Comparison of ENCODE assay signal across 8 mouse cellular contexts in the genomic region with DNA sequence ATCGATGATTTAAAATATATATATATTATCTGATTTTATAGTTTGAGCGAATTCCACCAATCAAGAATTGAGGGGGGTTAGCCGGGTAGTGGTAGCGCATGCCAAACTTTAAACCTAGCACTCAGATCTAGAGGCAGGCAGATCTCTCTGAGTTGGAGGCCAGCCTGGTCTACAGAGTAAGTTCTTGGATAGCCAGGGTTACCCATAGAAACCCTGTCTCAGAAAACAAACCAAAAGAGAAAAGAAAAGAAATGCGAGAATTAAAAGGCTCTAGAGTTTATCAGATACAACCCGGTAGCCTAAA. TPM values are rescaled to one million over a fixed set of nuclear protein-coding genes. Genes with fewer than 3 reads are reported as not detected.
DNase-seq lines count a peak whose midpoint lies in the region; ATAC-seq lines count a peak whose summit lies in the region.

No protein-coding gene starts in this region.

- no peak overlapping the region for H3K27ac ChIP-seq in neural tube, embryonic 11.5 days (ENCODE audit: low read depth, low read length)
- H3K27ac ChIP-seq in limb, embryonic 11.5 days (replicated peaks; ENCODE audit: low read depth, low read length), result no peak overlapping the region
- H3K27ac ChIP-seq in stomach, embryonic 14.5 days (ENCODE audit: low read length), result no peak overlapping the region

- H3K9ac ChIP-seq in neural tube, embryonic 11.5 days (ENCODE audit: low read length), result no peak overlapping the region
- H3K9ac ChIP-seq in limb, embryonic 11.5 days (ENCODE audit: low read length), result peak overlapping the region; percentile 49
- H3K9ac ChIP-seq in stomach, embryonic 14.5 days (replicated peaks; ENCODE audit: low read depth, low read length), result no peak overlapping the region

- H3K4me2 ChIP-seq in neural tube, embryonic 11.5 days (ENCODE audit: low read depth), result peak overlapping the region; percentile 56
- H3K4me2 ChIP-seq in limb, embryonic 11.5 days (ENCODE audit: low read depth, severe bottlenecking), result peak overlapping the region; percentile 54
- H3K4me2 ChIP-seq in stomach, embryonic 14.5 days (replicated peaks; ENCODE audit: low read depth, low read length), result peak overlapping the region; percentile 48

- H3K9me3 ChIP-seq in neural tube, embryonic 11.5 days (ENCODE audit: control insufficient read depth, low read length), result no peaks in the 10 kb centered on the region
- no peaks in the 10 kb centered on the region for H3K9me3 ChIP-seq in limb, embryonic 11.5 days (ENCODE audit: control insufficient read depth, low read length)
- H3K9me3 ChIP-seq in stomach, embryonic 14.5 days (ENCODE audit: control insufficient read depth, low read depth, low read length), result no peaks in the 10 kb centered on the region

- peaks cover 5% of the 10 kb centered on the region for H3K36me3 ChIP-seq in neural tube, embryonic 11.5 days (ENCODE audit: control insufficient read depth, insufficient read depth, low read length)
- H3K36me3 ChIP-seq in limb, embryonic 11.5 days (ENCODE audit: control insufficient read depth, insufficient read depth, low read length), result peaks cover 6% of the 10 kb centered on the region; the same call in 1 of the 2 replicates
- peaks cover 6% of the 10 kb centered on the region for H3K36me3 ChIP-seq in stomach, embryonic 14.5 days (ENCODE audit: control insufficient read depth, insufficient read depth, low read length)

- H3K27me3 ChIP-seq in neural tube, embryonic 11.5 days (ENCODE audit: control insufficient read depth, insufficient read depth, low read length), result no peaks in the 10 kb centered on the region
- no peaks in the 10 kb centered on the region for H3K27me3 ChIP-seq in limb, embryonic 11.5 days (ENCODE audit: control insufficient read depth, insufficient read depth, low read length)
- H3K27me3 ChIP-seq in stomach, embryonic 14.5 days (ENCODE audit: control insufficient read depth, insufficient read depth, low read length), result no peaks in the 10 kb centered on the region

- H3K4me1 ChIP-seq in neural tube, embryonic 11.5 days (ENCODE audit: control insufficient read depth, insufficient read depth, low read length), result no peaks in the 10 kb centered on the region
- H3K4me1 ChIP-seq in limb, embryonic 11.5 days (ENCODE audit: control insufficient read depth, insufficient read depth, low read length), result no peaks in the 10 kb centered on the region
- no peaks in the 10 kb centered on the region for H3K4me1 ChIP-seq in stomach, embryonic 14.5 days (ENCODE audit: control insufficient read depth, insufficient read depth, low read length)

- peak; percentile 17 for DNase-seq in CD4-positive, CD25-positive, alpha-beta regulatory T cell, adult 2 months (ENCODE audit: low read depth, low spot score)
- no peak for DNase-seq in neural tube, embryonic 11.5 days (ENCODE audit: low spot score)
- DNase-seq in neural tube, embryonic 10.5 days (ENCODE audit: extremely low spot score, low spot score), result no peak
- DNase-seq in limb, embryonic 11.5 days (ENCODE audit: low spot score), result no peak
- DNase-seq in right cerebral cortex, postnatal 14 days, result no peak
- no peak for DNase-seq in urinary bladder, postnatal 36 days (ENCODE audit: low spot score in 2 of 2)

- H3K4me3 ChIP-seq in neural tube, embryonic 11.5 days (ENCODE audit: low read depth, low read length), result peak overlapping the region; percentile 86
- peak overlapping the region; percentile 84 for H3K4me3 ChIP-seq in limb, embryonic 11.5 days (ENCODE audit: low read depth, low read length)
- H3K4me3 ChIP-seq in stomach, embryonic 14.5 days (ENCODE audit: low read depth, low read length), result peak overlapping the region; percentile 83

- no peak for ATAC-seq in CD4-positive, CD25-positive, alpha-beta regulatory T cell, adult 4 months
- ATAC-seq in neural tube, embryonic 11.5 days (ENCODE audit: insufficient read depth, low FRiP score, low TSS enrichment), result no peak
- ATAC-seq in limb, embryonic 11.5 days (ENCODE audit: insufficient number of reproducible peaks, low FRiP score, low TSS enrichment, low read depth), result no peak
- no peak for ATAC-seq in stomach, embryonic 14.5 days (ENCODE audit: insufficient number of reproducible peaks, insufficient read depth, low FRiP score, low read depth)

- 31% methylated on average over 6 of the region's 6 CpGs for WGBS in neural tube, embryonic 11.5 days
- WGBS in limb, embryonic 11.5 days, result 26% methylated on average over 6 of the region's 6 CpGs
- 24% methylated on average over 6 of the region's 6 CpGs for WGBS in stomach, embryonic 14.5 days

RNA-seq across cellular contexts. Expression of a gene that starts 0.7 kb away (rescaled TPM):
- 10 to 100 TPM; 33.4 to 36.2 TPM for polyA plus RNA-seq in CD4-positive, CD25-positive, alpha-beta regulatory T cell, adult 4 months (2017; shearing (Covaris generic))
- polyA plus RNA-seq in neural tube, embryonic 11.5 days (2014; fragmentation: Nextera tagmentation; extraction: Ambion mirVana), result 69.0 and 69.6 TPM in 2 replicates
- polyA plus RNA-seq in limb, embryonic 11.5 days (2014; fragmentation: Nextera tagmentation; extraction: Ambion mirVana), result 52.4 and 55.3 TPM in 2 replicates
- polyA plus RNA-seq in stomach, embryonic 14.5 days (2014; fragmentation: Nextera tagmentation; extraction: Ambion mirVana), result 59.6 and 66.2 TPM in 2 replicates

RNA-seq across cellular contexts. Expression of a gene that starts 36.0 kb away (rescaled TPM):
- polyA plus RNA-seq in CD4-positive, CD25-positive, alpha-beta regulatory T cell, adult 4 months (2017; shearing (Covaris generic)), result 100 to 1,000 TPM; 250 to 332 TPM
- 458 and 468 TPM in 2 replicates for polyA plus RNA-seq in neural tube, embryonic 11.5 days (2014; fragmentation: Nextera tagmentation; extraction: Ambion mirVana)
- 546 and 557 TPM in 2 replicates for polyA plus RNA-seq in limb, embryonic 11.5 days (2014; fragmentation: Nextera tagmentation; extraction: Ambion mirVana)
- 343 and 347 TPM in 2 replicates for polyA plus RNA-seq in stomach, embryonic 14.5 days (2014; fragmentation: Nextera tagmentation; extraction: Ambion mirVana)

RNA-seq across cellular contexts. Expression of a gene that starts 47.1 kb away (rescaled TPM):
- 100 to 1,000 TPM; 118 to 126 TPM for polyA plus RNA-seq in CD4-positive, CD25-positive, alpha-beta regulatory T cell, adult 4 months (2017; shearing (Covaris generic))
- 248 and 254 TPM in 2 replicates for polyA plus RNA-seq in neural tube, embryonic 11.5 days (2014; fragmentation: Nextera tagmentation; extraction: Ambion mirVana)
- polyA plus RNA-seq in limb, embryonic 11.5 days (2014; fragmentation: Nextera tagmentation; extraction: Ambion mirVana), result 243 and 245 TPM in 2 replicates
- 191 and 206 TPM in 2 replicates for polyA plus RNA-seq in stomach, embryonic 14.5 days (2014; fragmentation: Nextera tagmentation; extraction: Ambion mirVana)
